Mouse (Mus musculus): Measurements from ENCODE around the gene Clcn7. TPM values are rescaled to one million over a fixed set of nuclear protein-coding genes. Genes with fewer than 3 reads are reported as not detected.

The Clcn7 gene
- polyA plus RNA-seq, 1 experiment from 2014 or later = 18.7 TPM

GRCm38 (mm10) chr17:25184129-25184691, 51.0 kb downstream of the Clcn7 start, which contains the start of gene BC003965:
Gene BC003965, plus strand, starts transcription at chr17:25184554.
- no peaks in the 10 kb centered on the region for H3K36me3 ChIP-seq (ENCODE audit: control insufficient read depth, insufficient read depth, low read length)
- H3K9me3 ChIP-seq (ENCODE audit: control insufficient read depth, low read length) = no peaks in the 10 kb centered on the region
- DNase-seq (ENCODE audit: low spot score) (peak; percentile 99), ATAC-seq (replicated peaks; ENCODE audit: low FRiP score) (peak; percentile 81)
- WGBS = under 1% methylated on average over 50 of the region's 50 CpGs
- peaks cover 18% of the 10 kb centered on the region for H3K4me1 ChIP-seq (replicated peaks; ENCODE audit: control insufficient read depth, insufficient read depth, low read length)
- H3K27me3 ChIP-seq (replicated peaks; ENCODE audit: control insufficient read depth, insufficient read depth, low read length) = no peaks in the 10 kb centered on the region
- H3K9ac ChIP-seq (ENCODE audit: low read depth, low read length) = peak within 1 kb of the TSS; percentile 93
- peak within 1 kb of the TSS; percentile 82 for H3K27ac ChIP-seq (ENCODE audit: low read depth, low read length)
- H3K4me3 ChIP-seq (ENCODE audit: low read depth, low read length) = peak within 1 kb of the TSS; percentile 99
- H3K4me2 ChIP-seq = peak within 1 kb of the TSS; percentile 76

GRCm38 (mm10) chr17:25184961-25185360, 51.8 kb downstream of the Clcn7 start:
- DNase-seq (ENCODE audit: low spot score) (no peak), ATAC-seq (replicated peaks; ENCODE audit: low FRiP score) (peak; percentile 22)
- peak overlapping the region; percentile 99 for H3K4me3 ChIP-seq (ENCODE audit: low read depth, low read length)
- H3K4me2 ChIP-seq = peak overlapping the region; percentile 76
- H3K27me3 ChIP-seq (replicated peaks; ENCODE audit: control insufficient read depth, insufficient read depth, low read length) = no peaks in the 10 kb centered on the region
- peak overlapping the region; percentile 93 for H3K9ac ChIP-seq (ENCODE audit: low read depth, low read length)
- no peaks in the 10 kb centered on the region for H3K36me3 ChIP-seq (ENCODE audit: control insufficient read depth, insufficient read depth, low read length)
- 5% methylated on average over 17 of the region's 17 CpGs for whole genome bisulfite sequencing
- peaks cover 23% of the 10 kb centered on the region for H3K4me1 ChIP-seq (replicated peaks; ENCODE audit: control insufficient read depth, insufficient read depth, low read length)
- no peaks in the 10 kb centered on the region for H3K9me3 ChIP-seq (ENCODE audit: control insufficient read depth, low read length)
- peak overlapping the region; percentile 82 for H3K27ac ChIP-seq (ENCODE audit: low read depth, low read length)

GRCm38 (mm10) chr17:25187784-25188149, 54.6 kb downstream of the Clcn7 start:
- peak overlapping the region; percentile 82 for H3K4me3 ChIP-seq (ENCODE audit: low read depth, low read length)
- no peak for DNase-seq (ENCODE audit: low spot score)
- H3K36me3 ChIP-seq (ENCODE audit: control insufficient read depth, insufficient read depth, low read length) = peaks cover 2% of the 10 kb centered on the region; the same call in 1 of the 2 replicates
- H3K27me3 ChIP-seq (replicated peaks; ENCODE audit: control insufficient read depth, insufficient read depth, low read length) = no peaks in the 10 kb centered on the region
- H3K27ac ChIP-seq (ENCODE audit: low read depth, low read length) = peak overlapping the region; percentile 73
- peaks cover 27% of the 10 kb centered on the region for H3K4me1 ChIP-seq (replicated peaks; ENCODE audit: control insufficient read depth, insufficient read depth, low read length)
- peak overlapping the region; percentile 85 for H3K9ac ChIP-seq (ENCODE audit: low read depth, low read length)
- ATAC-seq (replicated peaks; ENCODE audit: low FRiP score) = no peak
- H3K9me3 ChIP-seq (ENCODE audit: control insufficient read depth, low read length) = no peaks in the 10 kb centered on the region
- 6% methylated on average over 11 of the region's 11 CpGs for WGBS
- H3K4me2 ChIP-seq = peak overlapping the region; percentile 86

GRCm38 (mm10) chr17:25188150-25189031, 55.2 kb downstream of the Clcn7 start, which contains the start of gene Unkl:
Gene Unkl, plus strand, starts transcription at chr17:25188397.
- H3K9ac ChIP-seq (ENCODE audit: low read depth, low read length) = peak within 1 kb of the TSS; percentile 85
- ATAC-seq (replicated peaks; ENCODE audit: low FRiP score) (peak; percentile 37), DNase-seq (ENCODE audit: low spot score) (peak; percentile 81)
- H3K4me1 ChIP-seq (replicated peaks; ENCODE audit: control insufficient read depth, insufficient read depth, low read length) = peaks cover 23% of the 10 kb centered on the region
- under 1% methylated on average over 98 of the region's 104 CpGs for WGBS
- peaks cover 2% of the 10 kb centered on the region; the same call in 1 of the 2 replicates for H3K36me3 ChIP-seq (ENCODE audit: control insufficient read depth, insufficient read depth, low read length)
- peak within 1 kb of the TSS; percentile 82 for H3K4me3 ChIP-seq (ENCODE audit: low read depth, low read length)
- H3K9me3 ChIP-seq (ENCODE audit: control insufficient read depth, low read length) = no peaks in the 10 kb centered on the region
- H3K27ac ChIP-seq (ENCODE audit: low read depth, low read length) = peak within 1 kb of the TSS; percentile 73
- H3K4me2 ChIP-seq = peak within 1 kb of the TSS; percentile 86
- no peaks in the 10 kb centered on the region for H3K27me3 ChIP-seq (replicated peaks; ENCODE audit: control insufficient read depth, insufficient read depth, low read length)

- WGBS = 4% methylated on average over 16 of the region's 16 CpGs
- Histone ChIP-seq H3K27me3 (replicated peaks; ENCODE audit: control insufficient read depth, insufficient read depth, low read length) (no peaks in the 10 kb centered on the region), H3K4me3 (ENCODE audit: low read depth, low read length) (peak overlapping the region; percentile 82), H3K4me1 (replicated peaks; ENCODE audit: control insufficient read depth, insufficient read depth, low read length) (peaks cover 23% of the 10 kb centered on the region), H3K9me3 (ENCODE audit: control insufficient read depth, low read length) (no peaks in the 10 kb centered on the region), H3K36me3 (ENCODE audit: control insufficient read depth, insufficient read depth, low read length) (peaks cover 2% of the 10 kb centered on the region; the same call in 1 of the 2 replicates), H3K27ac (ENCODE audit: low read depth, low read length) (peak overlapping the region; percentile 73; the same call in 1 of the 2 replicates), H3K4me2 (peak overlapping the region; percentile 86), H3K9ac (ENCODE audit: low read depth, low read length) (peak overlapping the region; percentile 85)
- no peak; the same call in 1 of the 2 replicates for ATAC-seq (replicated peaks; ENCODE audit: low FRiP score)
- no peak for DNase-seq (ENCODE audit: low spot score)
Observed at GRCm38 (mm10) chr17:25189091-25189490, 55.9 kb downstream of the Clcn7 start.

- DNase-seq (ENCODE audit: low spot score) (no peak), ATAC-seq (replicated peaks; ENCODE audit: low FRiP score) (no peak)
- Histone ChIP-seq H3K4me1 (replicated peaks; ENCODE audit: control insufficient read depth, insufficient read depth, low read length) (no peaks in the 10 kb centered on the region), H3K9ac (ENCODE audit: low read depth, low read length) (no peak overlapping the region), H3K27me3 (replicated peaks; ENCODE audit: control insufficient read depth, insufficient read depth, low read length) (no peaks in the 10 kb centered on the region), H3K4me2 (no peak overlapping the region), H3K4me3 (ENCODE audit: low read depth, low read length) (no peak overlapping the region), H3K27ac (ENCODE audit: low read depth, low read length) (no peak overlapping the region), H3K36me3 (ENCODE audit: control insufficient read depth, insufficient read depth, low read length) (peaks cover 43% of the 10 kb centered on the region), H3K9me3 (ENCODE audit: control insufficient read depth, low read length) (no peaks in the 10 kb centered on the region)
- WGBS = 84% methylated on average over 4 of the region's 4 CpGs
Observed at GRCm38 (mm10) chr17:25202401-25202800, 69.2 kb downstream of the Clcn7 start.

- Histone ChIP-seq H3K4me2 (no peak overlapping the region), H3K27me3 (replicated peaks; ENCODE audit: control insufficient read depth, insufficient read depth, low read length) (no peaks in the 10 kb centered on the region), H3K9me3 (ENCODE audit: control insufficient read depth, low read length) (no peaks in the 10 kb centered on the region), H3K27ac (ENCODE audit: low read depth, low read length) (no peak overlapping the region), H3K36me3 (ENCODE audit: control insufficient read depth, insufficient read depth, low read length) (peaks cover 37% of the 10 kb centered on the region), H3K9ac (ENCODE audit: low read depth, low read length) (no peak overlapping the region), H3K4me3 (ENCODE audit: low read depth, low read length) (no peak overlapping the region), H3K4me1 (replicated peaks; ENCODE audit: control insufficient read depth, insufficient read depth, low read length) (no peaks in the 10 kb centered on the region)
- 95% methylated on average over 4 of the region's 4 CpGs for WGBS
- ATAC-seq (replicated peaks; ENCODE audit: low FRiP score) = no peak
- DNase-seq (ENCODE audit: low spot score) = no peak
Observed at GRCm38 (mm10) chr17:25210006-25210405, 76.8 kb downstream of the Clcn7 start.

- H3K36me3 ChIP-seq (ENCODE audit: control insufficient read depth, insufficient read depth, low read length) = peaks cover 36% of the 10 kb centered on the region
Observed at GRCm38 (mm10) chr17:25210680-25211466, 77.7 kb downstream of the Clcn7 start.

More at GRCm38 (mm10) chr17:25210680-25211466, 77.7 kb downstream of the Clcn7 start:
- DNase-seq (ENCODE audit: low spot score) (no peak), ATAC-seq (replicated peaks; ENCODE audit: low FRiP score) (no peak)
- whole genome bisulfite sequencing = 85% methylated on average over 15 of the region's 15 CpGs
- Histone ChIP-seq H3K4me3 (ENCODE audit: low read depth, low read length) (no peak overlapping the region), H3K4me1 (replicated peaks; ENCODE audit: control insufficient read depth, insufficient read depth, low read length) (no peaks in the 10 kb centered on the region), H3K4me2 (no peak overlapping the region), H3K9me3 (ENCODE audit: control insufficient read depth, low read length) (no peaks in the 10 kb centered on the region), H3K27me3 (replicated peaks; ENCODE audit: control insufficient read depth, insufficient read depth, low read length) (no peaks in the 10 kb centered on the region), H3K27ac (ENCODE audit: low read depth, low read length) (no peak overlapping the region), H3K9ac (ENCODE audit: low read depth, low read length) (no peak overlapping the region)
